ENCODE assay signal across 28 mouse cellular contexts in the genomic region with DNA sequence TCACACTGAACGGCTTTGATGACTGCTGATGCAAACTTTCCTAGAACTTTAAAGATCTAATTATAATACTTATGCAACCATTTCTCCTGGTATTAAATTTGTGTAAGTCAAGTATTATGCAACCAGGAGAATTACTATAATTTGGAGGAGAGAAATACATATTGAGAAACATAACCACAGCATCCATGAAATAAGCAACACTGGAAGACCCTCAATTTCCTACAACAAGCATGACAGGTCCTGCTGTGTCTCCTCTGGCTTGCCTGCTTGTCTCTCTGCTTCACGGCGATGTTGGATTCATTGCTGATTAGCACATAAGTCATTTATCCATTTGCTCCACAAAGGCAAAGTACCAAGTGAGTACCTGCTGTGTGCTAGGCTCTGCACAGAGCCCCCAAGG.
"Had no signal": no experiment of that assay in that cellular context is flagged by ENCODE, and none has a peak within 500 bp of the region (broad histone marks: within the 10 kb centered on the region; RNA-seq: fewer than 3 reads in every experiment).

No protein-coding gene starts in this region.

- H3K36me3 ChIP-seq: embryonic facial prominence, embryonic 10.5 days; embryonic facial prominence, embryonic 12.5 days; embryonic facial prominence, embryonic 13.5 days; embryonic facial prominence, embryonic 15.5 days; forebrain, embryonic 10.5 days; forebrain, embryonic 12.5 days; forebrain, embryonic 15.5 days; heart, embryonic 10.5 days had no signal

- H3K4me3 ChIP-seq: embryonic facial prominence, embryonic 10.5 days; embryonic facial prominence, embryonic 12.5 days; embryonic facial prominence, embryonic 13.5 days; embryonic facial prominence, embryonic 15.5 days; erythroblast, embryonic 14.5 days; forebrain, embryonic 10.5 days; forebrain, embryonic 12.5 days; forebrain, embryonic 13.5 days; forebrain, embryonic 15.5 days; gastrocnemius, adult 2 months; heart, adult 2 months; heart, embryonic 10.5 days had no signal

- H3K27me3 ChIP-seq: embryonic facial prominence, embryonic 12.5 days; embryonic facial prominence, embryonic 13.5 days; embryonic facial prominence, embryonic 15.5 days; forebrain, embryonic 13.5 days; forebrain, embryonic 15.5 days had no signal

- ATAC-seq: forebrain, embryonic 13.5 days; forebrain, embryonic 14.5 days; forebrain, embryonic 15.5 days; forebrain, embryonic 16.5 days; forebrain, postnatal 0 days had no signal

- H3K4me1 ChIP-seq: embryonic facial prominence, embryonic 12.5 days; embryonic facial prominence, embryonic 13.5 days; embryonic facial prominence, embryonic 15.5 days; forebrain, embryonic 10.5 days; forebrain, embryonic 12.5 days; forebrain, embryonic 13.5 days; forebrain, embryonic 15.5 days; heart, embryonic 10.5 days had no signal

- H3K9ac ChIP-seq: embryonic facial prominence, embryonic 12.5 days; embryonic facial prominence, embryonic 13.5 days; embryonic facial prominence, embryonic 15.5 days; forebrain, embryonic 12.5 days; forebrain, embryonic 13.5 days; forebrain, embryonic 15.5 days; forebrain, postnatal 0 days had no signal

- H3K27ac ChIP-seq: embryonic facial prominence, embryonic 10.5 days; embryonic facial prominence, embryonic 12.5 days; embryonic facial prominence, embryonic 13.5 days; embryonic facial prominence, embryonic 15.5 days; forebrain, embryonic 10.5 days; forebrain, embryonic 12.5 days; forebrain, embryonic 13.5 days; forebrain, embryonic 15.5 days; gastrocnemius, adult 2 months; heart, adult 2 months; heart, embryonic 10.5 days had no signal

- H3K4me2 ChIP-seq: embryonic facial prominence, embryonic 12.5 days; embryonic facial prominence, embryonic 13.5 days; embryonic facial prominence, embryonic 15.5 days; forebrain, embryonic 12.5 days; forebrain, embryonic 13.5 days; forebrain, embryonic 15.5 days had no signal

- DNase-seq: cerebellum, adult 8-10 months; cerebellum, adult 9-10 months; cerebellum, adult 9-11 months; cerebellum, postnatal 10 days; cerebellum, postnatal 14 days; cerebellum, postnatal 25 days; cerebellum, postnatal 36 days; embryo, embryonic 11 days; forebrain, postnatal 0 days; gastrocnemius, adult 2 months; gastrocnemius, postnatal 10 days; gastrocnemius, postnatal 14 days; gastrocnemius, postnatal 25 days; gastrocnemius, postnatal 36 days; heart, adult 18-20 months; heart, adult 2 months had no signal

- H3K9me3 ChIP-seq: embryonic facial prominence, embryonic 10.5 days; embryonic facial prominence, embryonic 12.5 days; embryonic facial prominence, embryonic 13.5 days; embryonic facial prominence, embryonic 15.5 days; forebrain, embryonic 10.5 days; forebrain, embryonic 12.5 days; forebrain, embryonic 13.5 days; forebrain, embryonic 15.5 days; heart, embryonic 10.5 days had no signal
